Mouse (Mus musculus) liver, embryonic 14.5 days (tissue): ENCODE results near the gene Slc22a28.

Source experiments
- CTCF ChIP-seq: IDR thresholded peaks from 2 replicates; pipeline ENCODE4 v1.5.1; 2016; ENCODE audit warnings: antibody characterized with exemption, low read depth, control low read depth
- EP300 ChIP-seq: IDR thresholded peaks from 2 replicates; pipeline ENCODE4 v1.6.1; 2016; ENCODE audit warnings: antibody characterized with exemption, low read depth

GRCm38 (mm10) chr19:8148787-8149523 lies 17.2 kb upstream of the Slc22a28 start:
- TF ChIP-seq CTCF (no peak), EP300 (no peak)
